Mouse (Mus musculus) forelimb bud, embryonic 11.5 days (tissue): ENCODE measurements around the gene Serac1.

ENCODE experiments used
- DNase-seq: peaks from one replicate; pipeline ENCODE4 v3.0.0-alpha.2; 2012; ENCODE audit warnings: low read depth, low spot score

Serac1 gene

GRCm38 (mm10) chr17:6079287-6080122 is at the start of gene Serac1, which contains the start of gene Gtf2h5:
Gene Serac1 (minus strand): TSS chr17:6079741.
Gene Gtf2h5 (plus strand): TSS chr17:6079786.
- DNase-seq, result peak; percentile 96

GRCm38 (mm10) chr17:6128039-6128438 is 48.5 kb upstream of the Serac1 start:
- peak; percentile 17 for DNase-seq

GRCm38 (mm10) chr17:6125441-6125840 is 45.9 kb upstream of the Serac1 start:
- DNase-seq, result no peak

- no peak for DNase-seq
Measured at GRCm38 (mm10) chr17:6123776-6124175, 44.2 kb upstream of the Serac1 start.

GRCm38 (mm10) chr17:6118861-6119260 is 39.3 kb upstream of the Serac1 start:
- DNase-seq, result no peak

- no peak for DNase-seq
Measured at GRCm38 (mm10) chr17:6117917-6118316, 38.4 kb upstream of the Serac1 start.

GRCm38 (mm10) chr17:6117148-6117725 is 37.7 kb upstream of the Serac1 start:
- DNase-seq, result no peak

- no peak for DNase-seq
Measured at GRCm38 (mm10) chr17:6115085-6115484, 35.5 kb upstream of the Serac1 start.

GRCm38 (mm10) chr17:6113653-6114052 is 34.1 kb upstream of the Serac1 start:
- DNase-seq, result no peak

GRCm38 (mm10) chr17:6110956-6111355 is 31.4 kb upstream of the Serac1 start:
- no peak for DNase-seq

GRCm38 (mm10) chr17:6108175-6108574 is 28.6 kb upstream of the Serac1 start:
- no peak for DNase-seq

- DNase-seq, result peak; percentile 39
Measured at GRCm38 (mm10) chr17:6107015-6107601, 27.6 kb upstream of the Serac1 start.

GRCm38 (mm10) chr17:6106361-6107014 is 26.9 kb upstream of the Serac1 start, which contains the start of gene Tulp4:
Gene Tulp4 (plus strand): TSS chr17:6106437.
- DNase-seq, result peak; percentile 78

- DNase-seq, result no peak
Measured at GRCm38 (mm10) chr17:6103566-6103965, 24.0 kb upstream of the Serac1 start.

- no peak for DNase-seq
Measured at GRCm38 (mm10) chr17:6102287-6102686, 22.7 kb upstream of the Serac1 start.

GRCm38 (mm10) chr17:6097884-6098283 is 18.3 kb upstream of the Serac1 start:
- peak; percentile 40 for DNase-seq

- no peak for DNase-seq
Measured at GRCm38 (mm10) chr17:6095579-6095978, 16.0 kb upstream of the Serac1 start.

GRCm38 (mm10) chr17:6091604-6092003 is 12.1 kb upstream of the Serac1 start:
- DNase-seq, result no peak

- no peak for DNase-seq
Measured at GRCm38 (mm10) chr17:6083323-6083890, 3.9 kb upstream of the Serac1 start.

GRCm38 (mm10) chr17:6073405-6073804 is 6.1 kb downstream of the Serac1 start:
- no peak for DNase-seq

GRCm38 (mm10) chr17:6069866-6070265 is 9.7 kb downstream of the Serac1 start:
- no peak for DNase-seq

- no peak for DNase-seq
Measured at GRCm38 (mm10) chr17:6067613-6068012, 11.9 kb downstream of the Serac1 start.
